Mouse (Mus musculus) subcutaneous adipose tissue, adult 2 months (tissue): Measurements from ENCODE around the gene Gm10118. TPM values are rescaled to one million over a fixed set of nuclear protein-coding genes. Genes with fewer than 3 reads are reported as not detected.

Experiments
- polyA plus RNA-seq: library from polyadenylated mRNA; depleted of rRNA; stranded (reverse); fragments of >200 nt; gene quantifications from 2 replicates; pipeline ENCODE4 v1.2.3, GENCODE M21; 2012; ENCODE audit warnings: low replicate concordance; rRNA removed

Gene Gm10118
- not detected in 2 replicates for polyA plus RNA-seq

GRCm38 (mm10) chr10:63927334-63927733 lies at the start of gene Gm10118:
Gm10118 (minus strand) TSS chr10:63927434.

Other genes with a start within 250 kb of the Gm10118 start
- gene Lrrtm3, start 162.8 kb upstream of the Gm10118 start, polyA plus RNA-seq = 0.08 TPM in 1 of 2 replicates, not detected in the other